ENCODE assay signal across 19 mouse cellular contexts in genomic region chr3:132453927-132454326, GRCm38 (mm10).
"Had no signal": no experiment of that assay in that cellular context is flagged by ENCODE, and none has a peak within 500 bp of the region (broad histone marks: within the 10 kb centered on the region; RNA-seq: fewer than 3 reads in every experiment).

No protein-coding gene starts in this region.

- H3K4me3 ChIP-seq: left cerebral cortex, adult 2 months; liver, embryonic 13.5 days; midbrain, embryonic 12.5 days; midbrain, embryonic 15.5 days had no signal

- H3K4me2 ChIP-seq: liver, embryonic 13.5 days; midbrain, embryonic 12.5 days; midbrain, embryonic 15.5 days had no signal

- ATAC-seq: inflammation-experienced regulatory T-cells, adult 6 months; intestine, embryonic 16.5 days; midbrain, embryonic 15.5 days had no signal

- H3K4me1 ChIP-seq: liver, embryonic 13.5 days; midbrain, embryonic 12.5 days; midbrain, embryonic 15.5 days had no signal

- H3K27me3 ChIP-seq: liver, embryonic 13.5 days; midbrain, embryonic 12.5 days; midbrain, embryonic 15.5 days had no signal

- DNase-seq: kidney, adult 2 months; kidney, postnatal 36 days; layer of hippocampus, postnatal 36 days; liver, embryonic 13.5 days; lung, adult 2 months; lung, postnatal 14 days; lung, postnatal 4 days; right cerebral cortex, adult 18-20 months; right cerebral cortex, postnatal 14 days; right cerebral cortex, postnatal 4 days; thymus, adult 2 months; thymus, postnatal 14 days; thymus, postnatal 4 days had no signal

- H3K9me3 ChIP-seq: liver, embryonic 13.5 days; midbrain, embryonic 12.5 days; midbrain, embryonic 15.5 days had no signal

- H3K36me3 ChIP-seq: liver, embryonic 13.5 days; midbrain, embryonic 12.5 days; midbrain, embryonic 15.5 days had no signal

- H3K9ac ChIP-seq: liver, embryonic 13.5 days; midbrain, embryonic 12.5 days; midbrain, embryonic 15.5 days had no signal

- H3K27ac ChIP-seq: left cerebral cortex, adult 2 months; liver, embryonic 13.5 days; midbrain, embryonic 12.5 days; midbrain, embryonic 15.5 days; stomach, postnatal 0 days had no signal
